Mouse (Mus musculus): ENCODE data around the gene Pter. TPM values are rescaled to one million over a fixed set of nuclear protein-coding genes. Genes with fewer than 3 reads are reported as not detected.

Pter gene
- polyA plus RNA-seq, 1 experiment: not detected

DNA sequence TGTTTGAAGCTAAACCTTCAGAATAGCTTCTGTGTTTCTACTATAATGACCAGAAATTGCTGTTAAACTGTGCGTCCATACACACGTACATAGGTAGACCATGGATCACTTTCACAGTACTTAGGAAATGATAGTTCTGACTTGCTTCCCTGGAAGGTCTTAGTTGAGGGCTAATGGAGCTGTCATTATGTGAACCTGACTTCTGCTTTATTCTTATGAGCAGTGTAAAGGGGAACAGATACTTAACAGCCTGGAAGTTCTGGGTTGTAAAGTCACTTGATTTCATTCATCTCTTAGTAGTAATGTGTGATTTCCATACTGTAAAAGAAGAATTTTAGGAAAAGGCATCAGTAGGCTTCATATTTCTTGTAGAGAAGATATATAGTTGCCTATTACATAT lies 10.1 kb downstream of the Pter start:
- no peak overlapping the region for H3K27ac ChIP-seq (ENCODE audit: insufficient read depth, low read depth, low read length)
- no peak for TF ChIP-seq CTCF (IDR thresholded peaks at IDR 0.05; ENCODE audit: insufficient read depth, low read depth, low read length)
- TF ChIP-seq POLR2A (IDR thresholded peaks at IDR 0.05; ENCODE audit: insufficient read depth, low read depth, low read length): no peak
- WGBS: 91% methylated on average over 2 of the region's 2 CpGs
- no peak overlapping the region for H3K4me3 ChIP-seq (ENCODE audit: insufficient read depth, low read depth, low read length)
- H3K4me1 ChIP-seq (ENCODE audit: control insufficient read depth, insufficient read depth, low read length): no peaks in the 10 kb centered on the region

DNA sequence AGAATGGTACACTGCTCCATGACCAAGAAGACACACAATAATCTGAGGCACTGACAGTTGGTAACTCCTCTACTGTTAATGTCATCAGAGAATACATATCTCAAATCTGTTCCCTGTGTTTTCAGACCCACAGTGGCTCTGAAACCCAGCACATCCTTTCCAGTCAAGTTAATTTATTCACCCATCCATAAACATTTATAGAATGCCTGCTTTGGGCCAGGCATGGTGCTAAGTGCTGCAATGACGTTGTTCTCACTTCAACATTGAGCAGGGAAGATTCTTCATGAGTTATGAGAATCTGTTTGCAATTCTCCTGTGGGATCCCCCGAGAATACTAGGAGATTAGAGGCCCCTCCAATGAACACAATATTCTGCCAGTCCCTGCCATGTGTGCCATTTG lies 11.4 kb downstream of the Pter start:
- TF ChIP-seq CTCF (IDR thresholded peaks at IDR 0.05; ENCODE audit: insufficient read depth, low read depth, low read length): no peak
- no peak for TF ChIP-seq POLR2A (IDR thresholded peaks at IDR 0.05; ENCODE audit: insufficient read depth, low read depth, low read length)
- Histone ChIP-seq H3K27ac (ENCODE audit: insufficient read depth, low read depth, low read length) (no peak overlapping the region), H3K4me1 (ENCODE audit: control insufficient read depth, insufficient read depth, low read length) (no peaks in the 10 kb centered on the region), H3K4me3 (ENCODE audit: insufficient read depth, low read depth, low read length) (no peak overlapping the region)
- WGBS: 87% methylated on average over 2 of the region's 2 CpGs

DNA sequence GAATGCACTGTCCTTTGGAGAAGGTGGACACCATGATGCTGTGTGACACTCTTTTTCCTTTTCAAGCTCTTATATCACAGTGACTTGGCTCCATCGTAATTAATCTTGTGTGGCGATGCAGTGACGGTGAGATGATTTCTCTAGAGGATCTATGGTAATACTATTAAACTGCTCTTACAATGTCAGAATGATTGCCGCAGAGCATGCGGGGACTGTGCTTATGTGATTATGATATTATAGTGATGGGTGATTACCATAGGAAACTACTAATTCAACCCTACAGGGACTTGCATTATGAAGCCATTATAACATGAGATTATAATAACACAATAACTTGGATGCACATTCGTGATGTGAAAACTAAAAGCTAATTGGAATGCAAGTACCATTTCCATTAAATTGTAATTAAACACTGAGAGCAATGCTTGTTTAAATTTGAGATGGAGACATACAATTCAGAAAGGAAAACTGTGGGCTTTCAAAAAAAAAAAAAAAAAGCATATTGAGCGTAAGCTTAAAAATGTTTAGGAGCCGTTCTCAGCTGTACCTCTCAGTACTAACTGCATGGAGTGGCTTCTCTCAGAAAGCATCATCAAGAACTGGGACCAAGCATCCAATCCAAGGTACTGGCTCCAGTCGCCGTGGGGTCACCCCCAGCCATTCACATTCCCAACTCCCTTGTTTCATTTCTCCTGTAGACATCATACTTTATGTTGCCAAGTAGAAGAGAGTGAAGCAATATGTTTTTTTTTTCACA lies 13.8 kb downstream of the Pter start:
- no peak overlapping the region for H3K4me3 ChIP-seq (ENCODE audit: insufficient read depth, low read depth, low read length)
- no peaks in the 10 kb centered on the region for H3K4me1 ChIP-seq (ENCODE audit: control insufficient read depth, insufficient read depth, low read length)
- WGBS: 90% methylated on average over 10 of the region's 10 CpGs
- H3K27ac ChIP-seq (ENCODE audit: insufficient read depth, low read depth, low read length): no peak overlapping the region
- no peak for TF ChIP-seq CTCF (IDR thresholded peaks at IDR 0.05; ENCODE audit: insufficient read depth, low read depth, low read length)
- no peak for TF ChIP-seq POLR2A (IDR thresholded peaks at IDR 0.05; ENCODE audit: insufficient read depth, low read depth, low read length)

DNA sequence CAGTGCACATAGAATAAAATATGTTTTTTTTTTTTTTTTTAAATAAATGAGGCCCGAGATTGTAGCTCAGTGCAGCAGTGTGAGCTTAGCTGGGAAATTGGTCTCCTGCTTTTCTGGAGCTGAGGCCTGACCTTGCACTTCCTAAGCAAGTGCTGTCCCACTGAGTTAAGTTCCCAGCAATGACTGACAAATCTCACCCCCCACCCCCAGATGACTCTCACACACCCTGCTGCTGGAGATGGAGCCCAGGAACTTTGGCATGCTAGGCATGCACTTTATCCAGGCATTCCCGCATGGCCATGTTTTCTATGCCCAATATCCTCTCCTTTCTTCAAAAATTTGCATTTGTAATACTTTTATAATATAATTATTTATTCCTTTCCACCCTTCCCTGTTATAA lies 14.8 kb downstream of the Pter start:
- TF ChIP-seq POLR2A (IDR thresholded peaks at IDR 0.05; ENCODE audit: insufficient read depth, low read depth, low read length) (no peak), CTCF (IDR thresholded peaks at IDR 0.05; ENCODE audit: insufficient read depth, low read depth, low read length) (no peak)
- Histone ChIP-seq H3K4me1 (ENCODE audit: control insufficient read depth, insufficient read depth, low read length) (no peaks in the 10 kb centered on the region), H3K4me3 (ENCODE audit: insufficient read depth, low read depth, low read length) (no peak overlapping the region), H3K27ac (ENCODE audit: insufficient read depth, low read depth, low read length) (no peak overlapping the region)
- WGBS: 90% methylated on average over 2 of the region's 2 CpGs

DNA sequence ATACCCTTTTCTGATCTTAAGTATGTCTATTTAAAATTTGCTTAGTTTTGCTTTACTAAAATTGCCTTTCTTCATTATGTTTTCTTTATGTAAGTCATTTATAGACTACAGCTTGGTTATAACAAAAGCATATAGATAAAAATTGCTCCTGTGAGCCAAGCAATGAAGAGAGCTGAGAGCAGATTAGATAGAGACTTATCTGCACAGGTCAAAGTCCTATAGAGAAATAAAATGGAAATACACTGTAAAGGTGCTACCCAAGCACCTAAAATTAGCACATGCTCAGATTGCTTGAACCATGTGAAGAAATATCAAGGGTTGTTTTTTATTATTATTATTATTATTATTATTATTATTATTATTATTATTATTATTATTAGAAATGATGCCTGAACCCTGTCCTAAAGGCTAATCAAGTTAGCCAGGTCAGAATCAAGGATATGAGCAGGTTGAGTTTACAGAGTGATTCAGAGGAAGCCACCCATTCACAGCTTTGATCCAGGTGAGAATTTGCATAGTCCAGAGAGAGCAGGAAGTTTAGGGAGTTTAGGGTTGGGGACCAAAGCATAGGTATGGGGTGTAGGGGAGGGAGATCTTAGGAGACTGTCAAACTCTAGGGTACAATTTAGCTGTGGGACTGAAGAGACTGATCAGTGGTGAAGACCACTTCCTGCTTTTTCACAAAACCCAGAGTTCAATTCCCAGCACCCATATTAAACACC lies 33.0 kb downstream of the Pter start:
- Histone ChIP-seq H3K27ac (ENCODE audit: insufficient read depth, low read depth, low read length) (no peak overlapping the region), H3K4me1 (ENCODE audit: control insufficient read depth, insufficient read depth, low read length) (no peaks in the 10 kb centered on the region), H3K4me3 (ENCODE audit: insufficient read depth, low read depth, low read length) (no peak overlapping the region)
- no peak for TF ChIP-seq CTCF (IDR thresholded peaks at IDR 0.05; ENCODE audit: insufficient read depth, low read depth, low read length)
- TF ChIP-seq POLR2A (IDR thresholded peaks at IDR 0.05; ENCODE audit: insufficient read depth, low read depth, low read length): no peak

DNA sequence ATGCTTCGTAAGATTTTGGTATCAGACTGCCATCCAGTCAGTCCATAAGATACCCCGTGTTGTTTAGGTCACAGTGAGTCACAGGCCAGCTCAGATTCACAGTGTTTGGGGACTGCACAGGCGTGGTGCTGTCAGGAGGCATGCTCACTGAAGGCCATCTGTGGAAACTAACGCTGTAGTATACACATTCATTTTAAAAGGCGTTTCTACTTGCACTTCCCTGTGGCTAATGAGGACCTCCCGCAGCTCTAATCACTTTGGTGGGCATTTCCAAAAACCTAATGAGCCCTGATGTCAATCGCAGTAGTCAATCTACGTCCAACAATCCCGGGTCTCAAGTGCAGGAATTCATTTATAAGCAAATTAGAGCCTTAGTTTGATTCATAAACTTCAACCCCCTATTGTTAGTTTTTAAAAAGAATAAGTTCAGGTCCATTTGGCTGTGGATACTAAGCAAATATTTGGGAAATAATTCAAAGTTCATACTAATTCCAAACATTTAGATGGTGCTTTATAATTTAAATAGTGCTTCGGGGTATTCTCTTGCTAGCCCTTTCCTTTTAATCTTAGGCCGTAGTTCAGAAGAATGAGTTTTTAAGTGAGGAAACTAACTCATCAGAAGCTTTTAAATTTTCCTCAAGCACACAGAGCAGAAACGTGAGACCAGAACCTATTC lies 46.3 kb downstream of the Pter start:
- TF ChIP-seq POLR2A (IDR thresholded peaks at IDR 0.05; ENCODE audit: insufficient read depth, low read depth, low read length): no peak
- no peak for TF ChIP-seq CTCF (IDR thresholded peaks at IDR 0.05; ENCODE audit: insufficient read depth, low read depth, low read length)
- H3K27ac ChIP-seq (ENCODE audit: insufficient read depth, low read depth, low read length): no peak overlapping the region
- no peak overlapping the region for H3K4me3 ChIP-seq (ENCODE audit: insufficient read depth, low read depth, low read length)
- H3K4me1 ChIP-seq (ENCODE audit: control insufficient read depth, insufficient read depth, low read length): no peaks in the 10 kb centered on the region
- WGBS: 43% methylated on average over 12 of the region's 12 CpGs

DNA sequence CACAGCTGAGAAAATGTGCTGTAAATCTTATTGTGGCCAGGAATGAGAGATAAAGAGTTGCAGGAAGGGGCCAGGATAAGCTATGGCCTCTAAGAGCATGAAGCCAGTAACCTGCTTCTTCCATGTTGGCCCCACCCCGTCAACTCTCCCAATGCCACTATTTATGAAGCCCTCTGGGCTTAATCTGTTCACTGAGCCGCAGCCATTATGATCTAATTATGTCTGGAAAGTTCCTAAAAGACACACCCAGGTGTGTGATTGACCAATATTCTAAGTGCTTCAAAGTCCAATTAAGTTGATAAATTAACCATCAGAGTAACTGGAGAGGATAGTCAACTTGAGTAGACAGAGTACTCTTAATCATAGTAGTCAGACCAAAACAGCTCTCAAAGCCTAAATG lies 49.9 kb downstream of the Pter start:
- WGBS: 97% methylated on average over 2 of the region's 2 CpGs
- no peak overlapping the region for H3K27ac ChIP-seq (ENCODE audit: insufficient read depth, low read depth, low read length)

DNA sequence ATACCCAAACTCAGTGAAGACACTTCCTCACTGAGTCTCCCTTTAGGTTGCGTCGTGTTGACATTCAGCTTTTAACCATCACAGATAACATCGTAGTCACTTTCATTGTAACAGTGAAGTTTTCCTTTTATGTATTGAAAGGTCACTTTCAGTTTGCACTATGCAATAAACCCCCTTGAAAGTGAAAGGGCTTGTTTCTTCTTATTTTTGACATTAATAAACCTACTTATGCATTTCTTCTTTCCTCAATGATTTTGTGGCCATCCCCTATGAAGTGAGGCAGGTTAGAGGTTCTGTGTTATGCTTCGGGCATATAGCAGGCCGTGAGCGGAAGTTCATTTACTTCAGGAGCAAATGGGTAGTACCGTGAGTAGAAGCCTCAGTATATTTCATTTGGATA lies 53.5 kb downstream of the Pter start:
- H3K27ac ChIP-seq (ENCODE audit: insufficient read depth, low read depth, low read length): no peak overlapping the region
- TF ChIP-seq POLR2A (IDR thresholded peaks at IDR 0.05; ENCODE audit: insufficient read depth, low read depth, low read length) (no peak), CTCF (IDR thresholded peaks at IDR 0.05; ENCODE audit: insufficient read depth, low read depth, low read length) (no peak)

More for the DNA sequence above, 49.9 kb downstream of the Pter start:
- Histone ChIP-seq H3K4me3 (ENCODE audit: insufficient read depth, low read depth, low read length) (no peak overlapping the region), H3K4me1 (ENCODE audit: control insufficient read depth, insufficient read depth, low read length) (no peaks in the 10 kb centered on the region)
- no peak for TF ChIP-seq CTCF (IDR thresholded peaks at IDR 0.05; ENCODE audit: insufficient read depth, low read depth, low read length)
- TF ChIP-seq POLR2A (IDR thresholded peaks at IDR 0.05; ENCODE audit: insufficient read depth, low read depth, low read length): no peak

DNA sequence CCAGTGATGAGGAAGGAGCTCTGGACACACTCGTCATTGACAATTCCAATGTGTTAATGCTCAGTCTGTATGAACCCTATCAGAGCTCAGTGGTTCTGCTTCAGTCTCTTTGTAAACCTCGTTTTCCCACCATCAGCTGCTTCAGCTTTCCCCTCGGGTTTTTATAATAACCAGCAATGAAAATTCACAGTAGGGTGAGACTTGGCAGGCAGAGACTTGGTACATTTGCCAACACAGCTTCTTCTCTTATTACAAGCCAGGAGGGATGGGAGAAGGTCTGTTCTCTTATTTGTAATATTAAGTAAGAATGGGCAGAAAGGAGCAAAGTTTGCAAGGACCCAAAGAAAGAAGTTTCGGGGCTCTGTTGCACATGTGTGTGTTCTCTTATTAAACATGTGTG lies 54.9 kb downstream of the Pter start:
- TF ChIP-seq CTCF (IDR thresholded peaks at IDR 0.05; ENCODE audit: insufficient read depth, low read depth, low read length) (no peak), POLR2A (IDR thresholded peaks at IDR 0.05; ENCODE audit: insufficient read depth, low read depth, low read length) (no peak)
- Histone ChIP-seq H3K27ac (ENCODE audit: insufficient read depth, low read depth, low read length) (no peak overlapping the region), H3K4me1 (ENCODE audit: control insufficient read depth, insufficient read depth, low read length) (no peaks in the 10 kb centered on the region), H3K4me3 (ENCODE audit: insufficient read depth, low read depth, low read length) (no peak overlapping the region)
- WGBS: 42% methylated on average over 4 of the region's 4 CpGs

More for the DNA sequence above, 53.5 kb downstream of the Pter start:
- Histone ChIP-seq H3K4me3 (ENCODE audit: insufficient read depth, low read depth, low read length) (no peak overlapping the region), H3K4me1 (ENCODE audit: control insufficient read depth, insufficient read depth, low read length) (no peaks in the 10 kb centered on the region)
- WGBS: 97% methylated on average over 7 of the region's 7 CpGs

All from olfactory bulb, adult 2 months (tissue).